Mouse (Mus musculus) spleen, postnatal 36 days (tissue): Measurements from ENCODE around the gene Urad.

Experiments used
- DNase-seq, 2 experiments: peaks; one replicate each; pipeline ENCODE4 v3.0.0; 2022; ENCODE audit warnings: low spot score in 2 of 2, mixed read lengths in 1 of 2

Gene Urad

DNA sequence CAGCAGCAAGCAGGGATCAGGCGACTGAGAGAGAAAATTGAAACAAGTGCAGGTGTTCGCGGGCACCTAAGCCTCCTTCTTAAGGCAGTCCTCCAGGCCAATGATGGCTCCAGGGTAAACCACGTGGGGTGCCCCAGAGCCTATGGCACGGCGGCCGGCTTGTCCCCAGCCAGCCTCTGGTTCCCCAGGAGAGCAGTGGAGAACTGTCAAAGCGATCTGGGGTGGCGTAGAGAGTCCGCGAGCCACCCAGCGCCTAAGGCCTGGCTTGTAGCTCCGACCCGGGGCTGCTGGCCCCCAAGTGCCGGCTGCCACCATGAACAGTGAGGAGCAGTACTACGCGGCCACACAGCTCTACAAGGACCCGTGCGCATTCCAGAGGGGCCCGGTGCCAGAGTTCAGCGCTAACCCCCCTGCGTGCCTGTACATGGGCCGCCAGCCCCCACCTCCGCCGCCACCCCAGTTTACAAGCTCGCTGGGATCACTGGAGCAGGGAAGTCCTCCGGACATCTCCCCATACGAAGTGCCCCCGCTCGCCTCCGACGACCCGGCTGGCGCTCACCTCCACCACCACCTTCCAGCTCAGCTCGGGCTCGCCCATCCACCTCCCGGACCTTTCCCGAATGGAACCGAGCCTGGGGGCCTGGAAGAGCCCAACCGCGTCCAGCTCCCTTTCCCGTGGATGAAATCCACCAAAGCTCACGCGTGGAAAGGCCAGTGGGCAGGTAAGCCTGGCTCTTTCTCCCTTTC, 52.1 kb downstream of the Urad start, which contains the start of gene Pdx1:
Gene Pdx1 (plus strand): TSS at position 34 of the 747 bp plus-strand sequence.
- DNase-seq = no peak

DNA sequence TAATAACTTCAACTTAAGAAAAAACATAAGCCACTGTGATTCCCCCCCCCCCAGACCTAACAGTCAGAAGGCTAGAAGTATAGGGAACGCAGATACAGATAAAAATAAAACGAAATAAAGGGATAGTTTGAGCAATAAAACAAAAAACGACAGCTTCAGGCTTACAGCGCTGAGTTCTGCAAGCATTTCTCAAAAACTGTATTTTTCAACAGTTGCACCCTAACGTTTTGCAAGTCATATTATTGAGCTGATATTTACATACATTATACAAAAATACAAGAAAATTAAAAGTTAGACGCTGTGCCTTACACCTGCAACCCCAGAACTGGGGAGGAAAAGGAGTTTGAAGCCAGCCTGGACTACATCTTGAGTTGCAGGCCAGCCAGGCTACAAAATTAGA, 52.9 kb downstream of the Urad start:
- no peak for DNase-seq

DNA sequence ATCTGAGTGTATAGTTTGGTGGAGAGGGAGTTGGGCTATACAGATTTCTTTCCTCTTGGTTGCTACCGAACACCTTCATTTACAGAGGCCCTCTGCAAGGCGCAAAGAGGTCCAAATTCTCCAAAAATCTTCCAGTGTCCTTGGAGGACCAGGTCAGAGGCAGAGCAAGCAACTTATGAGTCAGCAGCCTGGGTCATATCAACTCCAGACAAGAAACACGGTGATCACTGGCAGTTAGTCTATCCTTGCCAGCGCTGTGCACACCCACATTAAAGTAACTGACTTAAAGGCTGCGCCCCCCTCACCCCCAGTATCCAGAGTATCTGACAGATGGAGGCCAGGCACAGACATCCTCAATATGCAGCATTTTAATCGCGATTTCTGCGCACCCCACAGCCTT, 53.5 kb downstream of the Urad start:
- no peak for DNase-seq

DNA sequence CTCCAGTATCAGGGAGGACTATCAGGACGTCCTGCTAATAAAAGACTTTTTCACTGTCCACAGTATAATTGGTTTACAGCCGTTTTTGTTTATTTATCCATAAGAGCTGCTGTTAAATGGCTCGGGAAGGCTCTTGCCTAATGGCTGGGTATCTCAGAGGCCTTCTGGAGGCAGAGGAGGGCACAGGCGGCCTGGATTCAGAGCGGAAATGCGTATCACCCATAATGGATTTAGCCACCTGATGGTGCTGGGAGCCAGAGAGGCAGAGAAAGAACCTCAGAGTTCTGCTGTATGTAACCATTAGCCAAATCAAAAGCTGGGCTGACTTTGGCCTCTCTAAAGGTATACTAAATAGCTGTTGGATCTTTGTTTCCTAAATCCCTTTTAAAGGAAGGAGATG, 54.8 kb downstream of the Urad start:
- DNase-seq = no peak
